Mouse (Mus musculus) fat pad, adult 2 months (tissue): ENCODE results near the gene Gm11939.
"Not testable (repeated sequence)": the region's sequence is repeated elsewhere in the genome, so short reads cannot be mapped to it uniquely, and the experiment has no call there.

ENCODE experiments used
- DNase-seq: peaks from one replicate; pipeline ENCODE4 v3.0.0-alpha.2; 2011; ENCODE audit warnings: low read depth, low spot score; ENCODE audit errors: extremely low read depth

The Gm11939 gene

DNA sequence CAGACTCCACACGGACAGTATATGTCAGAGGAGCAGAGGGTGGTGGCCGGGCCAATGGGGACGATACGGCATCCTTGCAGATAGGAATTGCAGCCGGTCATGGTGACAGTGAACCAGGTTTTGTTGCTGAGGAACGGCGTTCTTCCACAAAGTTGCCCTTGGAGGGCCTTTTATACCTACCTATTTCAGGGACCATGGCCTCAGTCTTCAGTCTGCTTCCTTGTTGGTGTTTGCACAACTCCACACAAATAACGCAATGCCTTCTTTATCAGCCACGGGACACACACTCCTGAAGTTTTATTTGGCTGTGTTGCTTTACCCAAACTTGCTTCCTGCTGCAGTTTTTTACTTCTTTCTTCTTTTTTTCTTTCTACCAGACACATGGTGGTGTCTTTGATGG lies at the start of gene Gm11939:
Gene Gm11939 (minus strand): TSS at position 101 of the 400 bp plus-strand sequence.
- DNase-seq, result no peak

DNA sequence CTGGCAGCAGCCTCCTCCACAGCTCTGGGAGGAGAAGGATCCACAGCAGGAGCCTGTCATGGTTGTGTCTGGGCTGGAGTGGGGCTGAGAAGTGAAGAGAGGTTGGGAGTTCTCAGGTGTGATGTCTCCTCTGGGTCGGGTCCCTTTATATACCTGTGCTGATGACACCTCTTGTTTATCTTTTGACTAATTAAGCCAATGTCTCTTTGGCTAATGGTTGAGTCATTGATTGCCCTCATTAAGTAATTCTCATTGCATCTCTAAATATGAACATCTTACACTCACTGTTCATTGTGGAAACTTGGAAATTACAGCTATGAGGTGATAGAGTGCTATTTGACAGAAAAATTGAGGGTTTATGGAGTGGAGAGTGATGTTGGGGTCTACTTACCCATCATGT lies 43.9 kb upstream of the Gm11939 start, which contains the start of gene Gm11938:
Gene Gm11938 (minus strand): TSS at position 101 of the 400 bp plus-strand sequence.
- DNase-seq, result not testable (repeated sequence)

- not testable (repeated sequence) for DNase-seq
These were observed 38.5 kb upstream of the Gm11939 start, which contains the start of gene Krtap9-3 for GRCm38 (mm10) chr11:99597742-99598141. Gene Krtap9-3 (minus strand): TSS chr11:99598105.

DNA sequence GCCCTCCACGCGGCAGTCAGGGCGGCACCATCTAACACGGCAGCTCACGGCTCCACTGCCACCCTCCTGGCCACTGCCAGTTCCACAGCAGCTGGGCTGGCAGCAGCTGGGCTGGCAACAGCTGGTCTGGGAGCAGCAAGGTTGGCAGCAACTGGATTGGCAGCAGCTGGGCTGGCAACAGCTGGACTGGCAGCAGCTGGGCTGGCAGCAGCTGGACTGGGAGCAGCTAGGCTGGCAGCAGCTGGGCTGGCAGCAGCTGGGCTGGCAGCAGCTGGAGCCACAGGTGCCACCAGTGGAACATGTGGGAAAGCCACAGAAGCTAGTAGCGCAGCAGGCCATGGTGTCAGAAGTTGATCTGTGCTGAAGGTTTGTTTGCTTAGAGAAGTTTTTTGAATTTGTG lies 31.7 kb upstream of the Gm11939 start, which contains the start of gene Krtap1-3:
Gene Krtap1-3 (minus strand): TSS at position 359 of the 400 bp plus-strand sequence.
- DNase-seq, result no peak

DNA sequence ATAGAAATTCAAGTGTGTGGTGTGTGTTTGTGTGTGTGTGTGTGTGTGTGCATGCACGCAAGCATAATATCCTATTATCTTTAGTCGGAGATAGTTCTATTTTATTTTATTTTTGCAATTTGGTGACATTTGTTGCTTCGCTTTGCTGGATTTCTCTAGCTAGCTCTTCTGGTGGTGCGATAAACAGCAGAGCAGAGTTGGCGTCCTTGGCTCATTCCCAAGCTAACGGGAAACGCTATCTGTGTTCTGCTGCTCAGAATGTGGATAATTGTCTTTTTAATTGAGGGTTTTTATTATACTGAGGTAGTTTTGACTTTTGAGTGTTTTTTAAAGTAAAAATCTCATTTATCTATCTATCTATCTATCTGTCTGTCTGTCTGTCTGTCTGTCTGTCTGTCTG lies 25.8 kb upstream of the Gm11939 start:
- DNase-seq, result no peak

GRCm38 (mm10) chr11:99583245-99583704 lies 24.0 kb upstream of the Gm11939 start, which contains the start of gene Krtap1-4:
Gene Krtap1-4 (minus strand): TSS chr11:99583654.
- DNase-seq, result no peak

GRCm38 (mm10) chr11:99581564-99581963 lies 22.3 kb upstream of the Gm11939 start:
- no peak for DNase-seq

GRCm38 (mm10) chr11:99581051-99581450 lies 21.8 kb upstream of the Gm11939 start:
- DNase-seq, result no peak

- no peak for DNase-seq
These were observed 21.4 kb upstream of the Gm11939 start, which contains the start of gene Krtap1-5 for GRCm38 (mm10) chr11:99580636-99581035. Gene Krtap1-5 (minus strand): TSS chr11:99581016.

GRCm38 (mm10) chr11:99574106-99574505 lies 14.8 kb upstream of the Gm11939 start:
- DNase-seq, result no peak

- no peak for DNase-seq
These were observed 13.9 kb upstream of the Gm11939 start for GRCm38 (mm10) chr11:99573164-99573563.

DNA sequence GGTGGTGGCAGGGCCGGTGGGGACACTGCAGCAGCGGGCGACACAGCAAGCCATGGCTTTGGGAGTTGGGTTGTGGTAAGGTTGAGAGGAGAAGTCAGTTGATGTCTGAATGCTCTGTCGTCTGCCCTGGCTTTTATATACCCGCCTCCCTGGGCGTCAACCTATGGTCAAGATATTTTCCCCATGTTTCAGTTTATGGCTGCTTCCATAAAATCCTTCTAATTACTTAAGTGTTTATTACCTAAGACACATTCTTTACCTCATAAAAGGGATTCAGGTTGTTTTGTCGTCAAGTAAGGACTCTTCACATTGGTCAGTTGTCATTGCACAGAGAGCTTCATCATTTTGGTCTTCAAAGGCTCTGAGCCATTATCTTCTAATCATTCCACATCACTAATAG lies 7.3 kb upstream of the Gm11939 start, which contains the start of gene Krtap3-1:
Gene Krtap3-1 (minus strand): TSS at position 101 of the 400 bp plus-strand sequence.
- DNase-seq, result no peak

DNA sequence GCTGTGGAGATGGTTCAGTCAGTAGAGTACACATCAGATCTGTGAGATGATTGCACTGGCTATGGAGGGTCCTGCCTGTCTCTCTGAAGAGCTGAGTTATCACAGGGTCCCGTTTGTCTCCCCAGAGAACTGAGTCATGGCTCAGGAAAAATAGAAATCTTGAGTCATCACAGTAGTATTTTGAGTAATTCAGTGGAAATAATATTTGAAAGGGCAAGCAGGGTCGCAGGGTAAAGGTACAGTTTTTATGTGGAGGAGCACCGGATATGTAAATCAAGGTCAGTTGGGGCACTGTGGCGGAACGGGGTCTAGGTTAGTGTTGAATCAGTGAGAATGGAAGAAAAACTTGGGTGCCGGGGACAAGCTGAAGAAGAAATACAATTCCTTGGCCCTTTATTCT lies 3.3 kb upstream of the Gm11939 start:
- no peak for DNase-seq

DNA sequence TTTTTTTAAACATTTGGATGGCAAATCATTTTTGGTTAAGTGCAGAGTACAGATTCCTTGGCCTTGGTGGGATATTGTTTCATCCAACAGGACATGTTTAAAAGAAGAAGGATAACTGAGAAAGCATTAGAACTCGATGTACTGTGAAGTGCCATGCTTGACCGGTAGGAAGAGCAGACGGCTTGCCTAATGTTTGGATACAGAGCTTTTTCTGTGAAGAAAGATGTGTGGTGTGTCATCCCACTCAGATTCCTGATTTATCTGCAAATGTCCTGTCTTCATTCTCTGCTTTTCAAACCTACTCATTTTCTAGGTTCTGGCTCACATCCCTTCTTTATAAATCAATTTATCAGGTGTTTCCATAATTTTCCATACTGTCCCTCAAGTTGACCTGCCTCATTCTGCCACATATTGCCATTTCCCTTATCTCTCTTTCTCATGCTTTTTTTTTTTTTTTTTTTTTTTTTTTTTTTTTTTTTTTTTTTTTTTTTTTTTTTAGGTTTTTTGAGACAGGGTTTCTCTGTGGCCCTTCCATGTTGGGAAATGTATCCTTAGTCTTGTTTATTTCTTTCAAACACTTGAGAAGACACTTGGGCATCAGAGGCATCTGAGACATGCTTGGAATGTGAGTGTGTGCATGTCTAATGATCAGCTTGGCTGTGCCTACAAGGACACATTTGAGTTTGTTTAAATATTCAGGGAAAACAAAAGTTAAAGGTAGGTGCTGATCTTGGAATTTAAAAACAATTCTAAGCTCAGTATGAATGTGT lies 1.1 kb downstream of the Gm11939 start:
- no peak for DNase-seq

DNA sequence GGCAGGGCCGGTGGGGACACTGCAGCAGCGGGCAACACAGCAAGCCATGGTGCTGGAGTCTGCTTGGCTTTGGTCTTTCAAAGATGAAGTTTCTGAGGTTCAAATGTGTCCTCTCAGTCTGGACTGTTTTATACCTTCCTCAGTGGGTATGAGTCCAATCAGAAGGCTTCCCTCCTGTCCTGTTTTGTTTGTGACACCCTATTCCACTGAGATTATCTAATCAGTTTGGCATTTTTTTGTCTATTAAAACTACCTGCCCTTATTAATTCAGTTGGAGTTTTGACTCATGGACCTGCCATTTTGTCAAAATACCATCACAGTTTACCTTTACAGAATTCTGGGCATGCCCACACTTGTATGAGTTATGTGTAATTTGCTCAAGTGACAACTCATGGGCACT lies 2.5 kb downstream of the Gm11939 start, which contains the start of gene Krtap3-2:
Gene Krtap3-2 (minus strand): TSS at position 101 of the 400 bp plus-strand sequence.
- DNase-seq, result no peak

DNA sequence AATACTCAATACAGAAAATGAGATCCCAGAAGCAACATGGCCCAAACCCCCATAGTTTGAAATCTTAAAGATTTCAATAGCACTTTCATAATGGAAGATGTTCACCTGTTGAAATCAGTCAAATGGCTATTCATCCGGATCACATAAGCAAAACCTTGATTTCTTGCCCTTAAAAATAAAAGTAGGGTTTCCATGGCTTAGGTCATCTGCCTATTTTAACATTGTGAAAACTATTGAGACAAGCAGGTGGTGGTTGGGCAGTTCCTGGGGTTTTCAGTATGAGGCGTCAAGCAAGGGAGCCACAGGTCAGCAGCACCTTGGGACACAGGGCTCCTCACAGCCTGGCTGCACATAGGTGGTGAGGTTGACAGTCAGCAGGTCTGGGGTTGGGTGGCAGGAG lies 3.1 kb downstream of the Gm11939 start:
- no peak for DNase-seq

GRCm38 (mm10) chr11:99550765-99551164 lies 8.5 kb downstream of the Gm11939 start, which contains the start of gene Krtap3-3:
Gene Krtap3-3 (minus strand): TSS chr11:99550865.
- no peak for DNase-seq

- no peak for DNase-seq
These were observed 11.4 kb downstream of the Gm11939 start for GRCm38 (mm10) chr11:99547892-99548291.

- no peak for DNase-seq
These were observed 19.5 kb downstream of the Gm11939 start for GRCm38 (mm10) chr11:99539721-99540120.

- DNase-seq, result no peak
These were observed 37.9 kb downstream of the Gm11939 start, which contains the start of gene Krt39 for GRCm38 (mm10) chr11:99521288-99521860. Gene Krt39 (minus strand): TSS chr11:99521338.

GRCm38 (mm10) chr11:99514098-99514497 lies 45.2 kb downstream of the Gm11939 start:
- DNase-seq, result no peak
